Mouse (Mus musculus): ENCODE results near the gene Gpr35.

DNA sequence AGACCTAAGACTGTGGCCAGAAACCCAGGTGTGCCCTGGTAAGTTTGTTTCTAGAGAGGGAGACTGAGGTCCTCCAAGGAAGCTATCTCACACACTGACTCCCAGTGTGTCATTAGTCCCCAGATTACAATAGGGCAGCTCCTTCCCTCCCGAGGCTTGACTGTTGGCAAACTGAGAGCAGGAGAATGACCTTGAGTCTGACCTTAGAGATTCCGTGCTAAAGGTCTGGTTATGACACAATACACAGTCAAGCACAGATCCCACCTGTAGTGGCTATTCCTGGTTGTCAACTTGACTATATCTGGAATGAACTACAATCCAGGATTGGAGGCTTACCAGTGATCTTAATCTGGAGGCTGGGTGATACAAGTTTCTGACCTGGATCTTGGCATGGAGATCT, 79.4 kb downstream of the Gpr35 start:
- TF ChIP-seq CTCF (conservative IDR thresholded peaks at IDR 0.05 in 1 of 2, IDR thresholded peaks at IDR 0.05 in 1 of 2; ENCODE audit: low read depth in 2 of 2, low read length in 2 of 2) = no peak
- TF ChIP-seq E2F4 (IDR thresholded peaks at IDR 0.05; ENCODE audit: insufficient replicate concordance, low read depth, low read length) = no peak
- TF ChIP-seq MAFK (IDR thresholded peaks at IDR 0.05; ENCODE audit: insufficient replicate concordance, low read length) = no peak
- no peak for TF ChIP-seq BHLHE40 (IDR thresholded peaks at IDR 0.05; ENCODE audit: low read depth, low read length)
- no peak for TF ChIP-seq GABPA (IDR thresholded peaks at IDR 0.05; ENCODE audit: insufficient replicate concordance, low read depth, low read length)

All from CH12.LX (cell line).